Mouse (Mus musculus): ENCODE measurements around the gene Ucn2.

Gene Ucn2

GRCm38 (mm10) chr9:109031001-109031400, 45.2 kb downstream of the Ucn2 start:
- DNase-seq (ENCODE audit: low spot score in 2 of 2), result peak in 1 of 2 experiments; percentile 6

GRCm38 (mm10) chr9:109031686-109032085, 45.9 kb downstream of the Ucn2 start:
- DNase-seq (ENCODE audit: low spot score in 2 of 2), result peak in 1 of 2 experiments; percentile 8

- peak in 1 of 2 experiments; percentile 6 for DNase-seq (ENCODE audit: low spot score in 2 of 2)
Observed at GRCm38 (mm10) chr9:109032435-109032834, 46.6 kb downstream of the Ucn2 start.
